In genomic region chr2:70035358-70035757, GRCm38 (mm10) we compare ENCODE assay signal across 21 mouse cellular contexts. TPM values are rescaled to one million over a fixed set of nuclear protein-coding genes. Genes with fewer than 3 reads are reported as not detected.
DNase-seq lines count a peak whose midpoint lies in the region; ATAC-seq and TF ChIP-seq lines count a peak whose summit lies in the region.
"Had no signal": no experiment of that assay in that cellular context is flagged by ENCODE, and none has a peak within 500 bp of the region (broad histone marks: within the 10 kb centered on the region; RNA-seq: fewer than 3 reads in every experiment).

No protein-coding gene starts in this region.

- 36% methylated on average over 1 of the region's 1 CpGs for WGBS in liver, postnatal 0 days (ENCODE audit: insufficient replicate concordance)
- 63% methylated on average over 1 of the region's 1 CpGs for WGBS in liver, embryonic 12.5 days (ENCODE audit: insufficient replicate concordance)
- WGBS in intestine, embryonic 16.5 days = 46% methylated on average over 1 of the region's 1 CpGs
- 69% methylated on average over 1 of the region's 1 CpGs for WGBS in stomach, embryonic 15.5 days

- H3K27ac ChIP-seq in liver, postnatal 0 days (ENCODE audit: low read depth) = no peak overlapping the region
- no peak overlapping the region for H3K27ac ChIP-seq in liver, embryonic 12.5 days
- peak overlapping the region; percentile 93 for H3K27ac ChIP-seq in intestine, embryonic 16.5 days (ENCODE audit: low read length)
- no peak overlapping the region for H3K27ac ChIP-seq in stomach, embryonic 15.5 days
- H3K27ac ChIP-seq: embryonic facial prominence, embryonic 10.5 days; forebrain, embryonic 13.5 days; heart, embryonic 10.5 days; hindbrain, embryonic 14.5 days had no signal

- ATAC-seq in liver, postnatal 0 days = peak; percentile 47
- no peak for ATAC-seq in liver, embryonic 12.5 days
- ATAC-seq in intestine, embryonic 16.5 days = peak; percentile 97
- peak; percentile 60 for ATAC-seq in stomach, embryonic 15.5 days (ENCODE audit: insufficient read depth, low FRiP score, low read depth)
- no peak for ATAC-seq in CD4-positive, CD25-positive, alpha-beta regulatory T cell, adult 4 months
- ATAC-seq: forebrain, embryonic 13.5 days had no signal

- no peak overlapping the region for H3K4me3 ChIP-seq in liver, postnatal 0 days (ENCODE audit: low read depth, low read length)
- H3K4me3 ChIP-seq in liver, embryonic 12.5 days = no peak overlapping the region
- H3K4me3 ChIP-seq in intestine, embryonic 16.5 days (ENCODE audit: low read length) = no peak overlapping the region
- no peak overlapping the region for H3K4me3 ChIP-seq in stomach, embryonic 15.5 days (replicated peaks)
- H3K4me3 ChIP-seq: embryonic facial prominence, embryonic 10.5 days; forebrain, embryonic 13.5 days; heart, embryonic 10.5 days had no signal

- no peak for DNase-seq in liver, postnatal 0 days
- no peak for DNase-seq in layer of hippocampus, adult 11-12 months (ENCODE audit: low spot score)
- DNase-seq in left cerebral cortex, postnatal 4 days = no peak
- DNase-seq: adrenal gland, adult 8-10 months; adrenal gland, postnatal 36 days; cerebellum, adult 2 months; cerebellum, postnatal 10 days; gastrocnemius, postnatal 36 days; heart, adult 18-20 months; heart, postnatal 10 days had no signal

- H3K36me3 ChIP-seq in liver, postnatal 0 days (replicated peaks; ENCODE audit: insufficient read depth, low read length) = no peaks in the 10 kb centered on the region
- H3K36me3 ChIP-seq in liver, embryonic 12.5 days = no peaks in the 10 kb centered on the region
- H3K36me3 ChIP-seq in intestine, embryonic 16.5 days (ENCODE audit: control insufficient read depth, insufficient read depth, low read length) = no peaks in the 10 kb centered on the region
- H3K36me3 ChIP-seq in stomach, embryonic 15.5 days = no peaks in the 10 kb centered on the region
- H3K36me3 ChIP-seq: embryonic facial prominence, embryonic 10.5 days; G1E; heart, embryonic 10.5 days had no signal

- TF ChIP-seq CTCF in liver, postnatal 0 days (IDR thresholded peaks at IDR 0.05; ENCODE audit: low read depth) = no peak

- intact Hi-C loops in left cerebral cortex, postnatal 4 days (cut with DNase I) = no loop called here

- H3K9me3 ChIP-seq in liver, postnatal 0 days (ENCODE audit: low read length) = no peaks in the 10 kb centered on the region
- H3K9me3 ChIP-seq in liver, embryonic 12.5 days (replicated peaks) = no peaks in the 10 kb centered on the region
- no peaks in the 10 kb centered on the region for H3K9me3 ChIP-seq in intestine, embryonic 16.5 days (ENCODE audit: control insufficient read depth, low read length)
- H3K9me3 ChIP-seq in stomach, embryonic 15.5 days = no peaks in the 10 kb centered on the region
- H3K9me3 ChIP-seq: embryonic facial prominence, embryonic 10.5 days; forebrain, embryonic 13.5 days; G1E; heart, embryonic 10.5 days had no signal

- no peak overlapping the region for H3K4me2 ChIP-seq in liver, postnatal 0 days (ENCODE audit: low read depth, low read length)
- no peak overlapping the region for H3K4me2 ChIP-seq in liver, embryonic 12.5 days
- 0 out of 2 replicates have a peak overlapping the region, but pooled peaks have one; percentile 9 for H3K4me2 ChIP-seq in intestine, embryonic 16.5 days (ENCODE audit: low read depth, low read length)
- H3K4me2 ChIP-seq in stomach, embryonic 15.5 days = no peak overlapping the region
- H3K4me2 ChIP-seq: forebrain, embryonic 13.5 days; hindbrain, embryonic 14.5 days had no signal

- H3K9ac ChIP-seq in liver, postnatal 0 days (replicated peaks) = no peak overlapping the region
- H3K9ac ChIP-seq in liver, embryonic 12.5 days = no peak overlapping the region
- H3K9ac ChIP-seq in intestine, embryonic 16.5 days (ENCODE audit: low read depth, low read length) = no peak overlapping the region
- H3K9ac ChIP-seq in stomach, embryonic 15.5 days = no peak overlapping the region
- H3K9ac ChIP-seq: forebrain, embryonic 13.5 days; hindbrain, embryonic 14.5 days had no signal

- TF ChIP-seq EP300 in liver, postnatal 0 days (IDR thresholded peaks at IDR 0.05; ENCODE audit: low read depth) = no peak

- peaks cover 2% of the 10 kb centered on the region; the same call in 1 of the 2 replicates for H3K4me1 ChIP-seq in liver, postnatal 0 days (ENCODE audit: insufficient read depth)
- H3K4me1 ChIP-seq in liver, embryonic 12.5 days = no peaks in the 10 kb centered on the region
- H3K4me1 ChIP-seq in intestine, embryonic 16.5 days (ENCODE audit: control insufficient read depth, insufficient read depth, low read length) = peaks cover 4% of the 10 kb centered on the region; the same call in 1 of the 2 replicates
- no peaks in the 10 kb centered on the region for H3K4me1 ChIP-seq in stomach, embryonic 15.5 days

- H3K27me3 ChIP-seq in liver, postnatal 0 days (ENCODE audit: insufficient read depth, low read length) = no peaks in the 10 kb centered on the region
- peaks cover 7% of the 10 kb centered on the region; the same call in 1 of the 2 replicates for H3K27me3 ChIP-seq in liver, embryonic 12.5 days (replicated peaks)
- no peaks in the 10 kb centered on the region for H3K27me3 ChIP-seq in intestine, embryonic 16.5 days (replicated peaks; ENCODE audit: control insufficient read depth, insufficient read depth, low read length)
- H3K27me3 ChIP-seq in stomach, embryonic 15.5 days (replicated peaks) = no peaks in the 10 kb centered on the region
- H3K27me3 ChIP-seq: forebrain, embryonic 13.5 days had no signal

RNA-seq across cellular contexts. Expression of gene Myo3b, which starts 3.6 kb away (rescaled TPM):
- not detected in 2 replicates for polyA plus RNA-seq in liver, postnatal 0 days (2015; fragmentation: Nextera tagmentation; extraction: Ambion mirVana)
- not detected in 2 replicates for polyA plus RNA-seq in liver, embryonic 12.5 days (2016; fragmentation: Nextera tagmentation; extraction: Ambion mirVana)
- 0.04 and 0.07 TPM in 2 replicates for polyA plus RNA-seq in intestine, embryonic 16.5 days (2015; fragmentation: Nextera tagmentation; extraction: Ambion mirVana)
- 0.28 and 0.37 TPM in 2 replicates for polyA plus RNA-seq in stomach, embryonic 15.5 days (2015; fragmentation: Nextera tagmentation; extraction: Ambion mirVana)
- 10 to 100 TPM; 13.7 to 14.7 TPM for polyA plus RNA-seq in CD4-positive, CD25-positive, alpha-beta regulatory T cell, adult 4 months (2017; shearing (Covaris generic))
- 1 to 10 TPM; 1.1 to 1.3 TPM for total RNA-seq in left cerebral cortex, postnatal 4 days (2021)
- total RNA-seq: adrenal gland, postnatal 36 days; gastrocnemius, adult 8-10 months; gastrocnemius, postnatal 36 days had no signal
- polyA plus RNA-seq: embryonic facial prominence, embryonic 14.5 days; G1E had no signal

Comparison
In these comparisons a context has a peak if more than half of its experiments do, and no peak if none do; other contexts are left out.
1. ATAC-seq: peak in liver, postnatal 0 days (single experiment), intestine, embryonic 16.5 days (single experiment) and stomach, embryonic 15.5 days (single experiment); none in liver, embryonic 12.5 days (single experiment) and CD4-positive, CD25-positive, alpha-beta regulatory T cell, adult 4 months (single experiment).
2. RNA of gene Myo3b, which starts 3.6 kb away (polyA plus RNA-seq): 13.7 to 14.7 TPM in CD4-positive, CD25-positive, alpha-beta regulatory T cell, adult 4 months; 0.28 to 0.37 TPM in stomach, embryonic 15.5 days, 0.04 to 0.07 TPM in intestine, embryonic 16.5 days, not detected in liver, embryonic 12.5 days and not detected in liver, postnatal 0 days; every median in the first group is over 10 times any median in the second.